Mouse (Mus musculus): ENCODE measurements around the gene Fktn. TPM values are rescaled to one million over a fixed set of nuclear protein-coding genes. Genes with fewer than 3 reads are reported as not detected.

The Fktn gene
- total and polyA plus RNA-seq, 2 experiments from 2014 or later, result 6.9 to 10.6 TPM

GRCm38 (mm10) chr4:53770958-53771735 is 57.3 kb downstream of the Fktn start:
- ATAC-seq (ENCODE audit: insufficient read depth, low read depth), result no peak
- WGBS, result 46% methylated on average over 6 of the region's 6 CpGs
- H3K4me1 ChIP-seq (ENCODE audit: control insufficient read depth, insufficient read depth), result no peaks in the 10 kb centered on the region
- H3K4me3 ChIP-seq (ENCODE audit: low read depth, low read length), result no peak overlapping the region
- H3K27me3 ChIP-seq (ENCODE audit: control insufficient read depth, insufficient read depth, low read length), result peaks cover 4% of the 10 kb centered on the region; the same call in 1 of the 2 replicates
- H3K9ac ChIP-seq (replicated peaks; ENCODE audit: low read depth, low read length), result no peak overlapping the region
- H3K36me3 ChIP-seq (replicated peaks; ENCODE audit: control insufficient read depth, insufficient read depth, low read length), result 0 out of 2 replicates have a peak, but pooled peaks cover 1% of the 10 kb centered on the region
- DNase-seq (ENCODE audit: low spot score), result no peak
- no peak overlapping the region for H3K27ac ChIP-seq (ENCODE audit: low read depth)
- TF ChIP-seq CTCF (IDR thresholded peaks at IDR 0.05; ENCODE audit: low read depth) (no peak), EP300 (IDR thresholded peaks at IDR 0.05; ENCODE audit: low read depth) (no peak)
- no peak overlapping the region for H3K4me2 ChIP-seq (ENCODE audit: low read depth, low read length)
- H3K9me3 ChIP-seq (replicated peaks; ENCODE audit: control insufficient read depth, low read length), result no peaks in the 10 kb centered on the region

DNA sequence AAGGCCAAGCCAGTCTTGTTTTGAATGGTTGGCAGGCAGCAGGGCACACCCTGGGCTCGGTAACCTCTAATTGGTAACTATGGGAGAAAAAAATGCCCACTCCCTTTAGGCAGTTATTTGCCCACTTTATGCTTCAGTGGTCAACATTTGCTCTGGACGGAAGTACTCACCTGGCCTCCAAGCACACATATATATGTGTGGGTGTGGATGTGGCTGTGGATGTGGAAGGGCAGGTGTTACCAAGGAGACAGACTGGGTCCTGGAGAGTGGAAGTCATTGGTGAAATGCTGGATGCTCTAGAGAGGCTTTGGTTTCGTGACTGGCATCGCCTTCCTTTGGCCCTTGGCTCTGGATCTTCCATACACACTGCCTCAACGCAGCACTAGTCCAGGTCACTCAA is 58.2 kb downstream of the Fktn start:
- Histone ChIP-seq H3K4me3 (ENCODE audit: low read depth, low read length) (no peak overlapping the region), H3K36me3 (replicated peaks; ENCODE audit: control insufficient read depth, insufficient read depth, low read length) (no peaks in the 10 kb centered on the region), H3K27me3 (ENCODE audit: control insufficient read depth, insufficient read depth, low read length) (peaks cover 10% of the 10 kb centered on the region; the same call in 1 of the 2 replicates), H3K4me2 (ENCODE audit: low read depth, low read length) (no peak overlapping the region), H3K9ac (replicated peaks; ENCODE audit: low read depth, low read length) (no peak overlapping the region), H3K27ac (ENCODE audit: low read depth) (no peak overlapping the region), H3K9me3 (replicated peaks; ENCODE audit: control insufficient read depth, low read length) (no peaks in the 10 kb centered on the region), H3K4me1 (ENCODE audit: control insufficient read depth, insufficient read depth) (no peaks in the 10 kb centered on the region)
- no peak for DNase-seq (ENCODE audit: low spot score)
- no peak for ATAC-seq (ENCODE audit: insufficient read depth, low read depth)
- WGBS, result 89% methylated on average over 5 of the region's 5 CpGs
- TF ChIP-seq EP300 (IDR thresholded peaks at IDR 0.05; ENCODE audit: low read depth) (no peak), CTCF (IDR thresholded peaks at IDR 0.05; ENCODE audit: low read depth) (no peak)

- no peaks in the 10 kb centered on the region for H3K4me1 ChIP-seq (ENCODE audit: control insufficient read depth, insufficient read depth)
- no peak overlapping the region for H3K9ac ChIP-seq (replicated peaks; ENCODE audit: low read depth, low read length)
- H3K4me2 ChIP-seq (ENCODE audit: low read depth, low read length), result no peak overlapping the region
- H3K9me3 ChIP-seq (replicated peaks; ENCODE audit: control insufficient read depth, low read length), result no peaks in the 10 kb centered on the region
- H3K27ac ChIP-seq (ENCODE audit: low read depth), result no peak overlapping the region
- H3K4me3 ChIP-seq (ENCODE audit: low read depth, low read length), result no peak overlapping the region
- WGBS, result 43% methylated on average over 6 of the region's 6 CpGs
- no peaks in the 10 kb centered on the region for H3K36me3 ChIP-seq (replicated peaks; ENCODE audit: control insufficient read depth, insufficient read depth, low read length)
- peaks cover 10% of the 10 kb centered on the region; the same call in 1 of the 2 replicates for H3K27me3 ChIP-seq (ENCODE audit: control insufficient read depth, insufficient read depth, low read length)
- DNase-seq (ENCODE audit: low spot score) (no peak), ATAC-seq (ENCODE audit: insufficient read depth, low read depth) (no peak)
- TF ChIP-seq EP300 (IDR thresholded peaks at IDR 0.05; ENCODE audit: low read depth) (no peak), CTCF (IDR thresholded peaks at IDR 0.05; ENCODE audit: low read depth) (no peak)
Observed at GRCm38 (mm10) chr4:53773911-53774310, 60.1 kb downstream of the Fktn start.

DNA sequence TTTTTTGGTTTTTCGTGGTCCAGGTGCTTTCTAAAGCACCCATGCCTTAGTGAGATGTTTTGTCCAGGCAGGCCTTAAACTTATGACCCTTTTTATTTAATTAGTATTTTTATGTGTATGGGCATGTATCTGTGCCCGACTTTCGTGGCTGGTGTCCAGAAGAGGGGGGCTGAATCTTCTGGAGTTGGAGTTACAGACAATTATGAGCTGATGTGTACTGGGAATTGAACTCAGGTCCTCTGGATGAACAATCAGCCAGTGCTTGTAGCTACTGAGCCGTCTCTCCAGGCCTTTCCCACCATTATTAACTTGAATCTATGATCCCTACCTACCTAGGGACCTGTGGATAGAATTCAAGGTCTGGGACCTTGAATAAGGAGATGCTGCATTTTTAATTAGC is 67.6 kb downstream of the Fktn start:
- H3K4me3 ChIP-seq (ENCODE audit: low read depth, low read length), result no peak overlapping the region
- peaks cover 7% of the 10 kb centered on the region; the same call in 1 of the 2 replicates for H3K4me1 ChIP-seq (ENCODE audit: control insufficient read depth, insufficient read depth)
- ATAC-seq (ENCODE audit: insufficient read depth, low read depth) (no peak), DNase-seq (ENCODE audit: low spot score) (no peak)
- H3K27me3 ChIP-seq (ENCODE audit: control insufficient read depth, insufficient read depth, low read length), result peaks cover 4% of the 10 kb centered on the region; the same call in 1 of the 2 replicates
- TF ChIP-seq EP300 (IDR thresholded peaks at IDR 0.05; ENCODE audit: low read depth), result no peak
- TF ChIP-seq CTCF (IDR thresholded peaks at IDR 0.05; ENCODE audit: low read depth), result no peak
- H3K9me3 ChIP-seq (replicated peaks; ENCODE audit: control insufficient read depth, low read length), result no peaks in the 10 kb centered on the region
- WGBS, result 75% methylated on average over 4 of the region's 4 CpGs
- H3K4me2 ChIP-seq (ENCODE audit: low read depth, low read length), result no peak overlapping the region
- no peak overlapping the region for H3K27ac ChIP-seq (ENCODE audit: low read depth)
- no peak overlapping the region for H3K9ac ChIP-seq (replicated peaks; ENCODE audit: low read depth, low read length)
- H3K36me3 ChIP-seq (replicated peaks; ENCODE audit: control insufficient read depth, insufficient read depth, low read length), result no peaks in the 10 kb centered on the region

- H3K27me3 ChIP-seq (ENCODE audit: control insufficient read depth, insufficient read depth, low read length), result no peaks in the 10 kb centered on the region
- TF ChIP-seq CTCF (IDR thresholded peaks at IDR 0.05; ENCODE audit: low read depth) (no peak), EP300 (IDR thresholded peaks at IDR 0.05; ENCODE audit: low read depth) (no peak)
- H3K4me2 ChIP-seq (ENCODE audit: low read depth, low read length), result no peak overlapping the region
- H3K36me3 ChIP-seq (replicated peaks; ENCODE audit: control insufficient read depth, insufficient read depth, low read length), result no peaks in the 10 kb centered on the region
- H3K9ac ChIP-seq (replicated peaks; ENCODE audit: low read depth, low read length), result no peak overlapping the region
- H3K4me3 ChIP-seq (ENCODE audit: low read depth, low read length), result no peak overlapping the region
- 42% methylated on average over 14 of the region's 14 CpGs for WGBS
- ATAC-seq (ENCODE audit: insufficient read depth, low read depth) (no peak), DNase-seq (ENCODE audit: low spot score) (no peak)
- peaks cover 7% of the 10 kb centered on the region; the same call in 1 of the 2 replicates for H3K4me1 ChIP-seq (ENCODE audit: control insufficient read depth, insufficient read depth)
- no peak overlapping the region for H3K27ac ChIP-seq (ENCODE audit: low read depth)
- no peaks in the 10 kb centered on the region for H3K9me3 ChIP-seq (replicated peaks; ENCODE audit: control insufficient read depth, low read length)
Observed at GRCm38 (mm10) chr4:53782216-53783070, 68.6 kb downstream of the Fktn start.
